Mouse (Mus musculus): ENCODE results near the gene Cds2.
"Not testable (repeated sequence)": the region's sequence is repeated elsewhere in the genome, so short reads cannot be mapped to it uniquely, and the experiment has no call there.

Gene Cds2

GRCm38 (mm10) chr2:132262879-132263398, at the start of gene Cds2:
TSS of gene Cds2 (plus strand) at chr2:132263148.
- peak; percentile 99 for DNase-seq

GRCm38 (mm10) chr2:132221611-132222073, 41.3 kb upstream of the Cds2 start:
- no peak for DNase-seq

GRCm38 (mm10) chr2:132224359-132224758, 38.6 kb upstream of the Cds2 start:
- DNase-seq, result no peak

- no peak for DNase-seq
Measured at GRCm38 (mm10) chr2:132232413-132232945, 30.5 kb upstream of the Cds2 start.

- peak; percentile 25 to 38 for DNase-seq
Measured at GRCm38 (mm10) chr2:132233985-132234765, 28.8 kb upstream of the Cds2 start.

GRCm38 (mm10) chr2:132235291-132235690, 27.7 kb upstream of the Cds2 start:
- no peak for DNase-seq

- DNase-seq, result no peak
Measured at GRCm38 (mm10) chr2:132235975-132236374, 27.0 kb upstream of the Cds2 start.

GRCm38 (mm10) chr2:132239434-132239833, 23.5 kb upstream of the Cds2 start:
- not testable (repeated sequence) for DNase-seq

GRCm38 (mm10) chr2:132240457-132240856, 22.5 kb upstream of the Cds2 start:
- DNase-seq, result peak; percentile 46 to 68

- DNase-seq, result no peak
Measured at GRCm38 (mm10) chr2:132243370-132243769, 19.6 kb upstream of the Cds2 start.

GRCm38 (mm10) chr2:132247539-132248313, 15.2 kb upstream of the Cds2 start, which contains the start of gene Tmem230:
TSS of gene Tmem230 (minus strand) at chr2:132247807.
- DNase-seq, result peak; percentile 96

- no peak for DNase-seq
Measured at GRCm38 (mm10) chr2:132251911-132252310, 11.0 kb upstream of the Cds2 start.

GRCm38 (mm10) chr2:132252542-132253528, 10.1 kb upstream of the Cds2 start, which contains the start of gene Pcna:
TSS of gene Pcna (minus strand) at chr2:132253314.
- DNase-seq, result peak; percentile 98 to 99

GRCm38 (mm10) chr2:132253603-132254002, 9.3 kb upstream of the Cds2 start:
- DNase-seq, result no peak

- DNase-seq, result no peak
Measured at GRCm38 (mm10) chr2:132257350-132258068, 5.4 kb upstream of the Cds2 start.

GRCm38 (mm10) chr2:132260601-132261000, 2.3 kb upstream of the Cds2 start:
- DNase-seq, result no peak

- no peak for DNase-seq
Measured at GRCm38 (mm10) chr2:132262175-132262574, 773 bp upstream of the Cds2 start.

- DNase-seq, result no peak
Measured at GRCm38 (mm10) chr2:132263421-132264265, 695 bp downstream of the Cds2 start.

GRCm38 (mm10) chr2:132264266-132264710, 1.3 kb downstream of the Cds2 start:
- DNase-seq, result no peak

GRCm38 (mm10) chr2:132265196-132265595, 2.2 kb downstream of the Cds2 start:
- no peak for DNase-seq

All from lung, postnatal 4 days (tissue).